Mouse (Mus musculus) adrenal gland, postnatal 25 days (tissue): ENCODE data around the gene Hoxb6. TPM values are rescaled to one million over a fixed set of nuclear protein-coding genes. Genes with fewer than 3 reads are reported as not detected.

Experiments
- DNase-seq: peaks from one replicate; pipeline ENCODE4 v3.0.0; 2021; ENCODE audit warnings: mixed read lengths
- total RNA-seq: library from RNA; stranded (reverse); gene quantifications from 2 replicates; pipeline ENCODE4 v1.2.3, GENCODE M21; 2021

Hoxb6 gene
- total RNA-seq, 1 experiment from 2014 or later, result 78.8 TPM

- DNase-seq, result peak; percentile 89
These were observed 6.2 kb upstream of the Hoxb6 start, which contains the start of gene Hoxb7 for GRCm38 (mm10) chr11:96285771-96286738. TSS of gene Hoxb7 (plus strand) at chr11:96286623.

- DNase-seq, result peak; percentile 58
These were observed 5.4 kb upstream of the Hoxb6 start for GRCm38 (mm10) chr11:96286739-96287385.

GRCm38 (mm10) chr11:96287411-96287810, 4.9 kb upstream of the Hoxb6 start:
- no peak for DNase-seq

- DNase-seq, result no peak
These were observed 3.6 kb upstream of the Hoxb6 start for GRCm38 (mm10) chr11:96288455-96289221.

GRCm38 (mm10) chr11:96289293-96289692, 3.0 kb upstream of the Hoxb6 start:
- DNase-seq, result no peak

GRCm38 (mm10) chr11:96289837-96290236, 2.4 kb upstream of the Hoxb6 start:
- DNase-seq, result no peak

- no peak for DNase-seq
These were observed 1.4 kb upstream of the Hoxb6 start for GRCm38 (mm10) chr11:96290705-96291355.

- DNase-seq, result no peak
These were observed 457 bp downstream of the Hoxb6 start for GRCm38 (mm10) chr11:96292565-96293301.

- DNase-seq, result no peak
These were observed 1.1 kb downstream of the Hoxb6 start for GRCm38 (mm10) chr11:96293302-96293921.

- peak; percentile 84 for DNase-seq
These were observed 2.2 kb downstream of the Hoxb6 start for GRCm38 (mm10) chr11:96294245-96295091.

GRCm38 (mm10) chr11:96295092-96295835, 3.0 kb downstream of the Hoxb6 start:
- peak; percentile 44 for DNase-seq

- DNase-seq, result no peak
These were observed 4.7 kb downstream of the Hoxb6 start for GRCm38 (mm10) chr11:96296997-96297396.

GRCm38 (mm10) chr11:96297428-96297827, 5.2 kb downstream of the Hoxb6 start:
- no peak for DNase-seq

GRCm38 (mm10) chr11:96297968-96298635, 5.8 kb downstream of the Hoxb6 start:
- peak; percentile 14 for DNase-seq

- peak; percentile 87 for DNase-seq
These were observed 6.8 kb downstream of the Hoxb6 start for GRCm38 (mm10) chr11:96298895-96299667.

GRCm38 (mm10) chr11:96299781-96300180, 7.5 kb downstream of the Hoxb6 start:
- no peak for DNase-seq

GRCm38 (mm10) chr11:96300354-96301063, 8.2 kb downstream of the Hoxb6 start:
- no peak for DNase-seq
